Mouse (Mus musculus): ENCODE data around the gene Wnt10b. TPM values are rescaled to one million over a fixed set of nuclear protein-coding genes. Genes with fewer than 3 reads are reported as not detected.
"Not testable (repeated sequence)": the region's sequence is repeated elsewhere in the genome, so short reads cannot be mapped to it uniquely, and the experiment has no call there.

Wnt10b gene
- polyA plus RNA-seq, 1 experiment = 37.4 TPM

DNA sequence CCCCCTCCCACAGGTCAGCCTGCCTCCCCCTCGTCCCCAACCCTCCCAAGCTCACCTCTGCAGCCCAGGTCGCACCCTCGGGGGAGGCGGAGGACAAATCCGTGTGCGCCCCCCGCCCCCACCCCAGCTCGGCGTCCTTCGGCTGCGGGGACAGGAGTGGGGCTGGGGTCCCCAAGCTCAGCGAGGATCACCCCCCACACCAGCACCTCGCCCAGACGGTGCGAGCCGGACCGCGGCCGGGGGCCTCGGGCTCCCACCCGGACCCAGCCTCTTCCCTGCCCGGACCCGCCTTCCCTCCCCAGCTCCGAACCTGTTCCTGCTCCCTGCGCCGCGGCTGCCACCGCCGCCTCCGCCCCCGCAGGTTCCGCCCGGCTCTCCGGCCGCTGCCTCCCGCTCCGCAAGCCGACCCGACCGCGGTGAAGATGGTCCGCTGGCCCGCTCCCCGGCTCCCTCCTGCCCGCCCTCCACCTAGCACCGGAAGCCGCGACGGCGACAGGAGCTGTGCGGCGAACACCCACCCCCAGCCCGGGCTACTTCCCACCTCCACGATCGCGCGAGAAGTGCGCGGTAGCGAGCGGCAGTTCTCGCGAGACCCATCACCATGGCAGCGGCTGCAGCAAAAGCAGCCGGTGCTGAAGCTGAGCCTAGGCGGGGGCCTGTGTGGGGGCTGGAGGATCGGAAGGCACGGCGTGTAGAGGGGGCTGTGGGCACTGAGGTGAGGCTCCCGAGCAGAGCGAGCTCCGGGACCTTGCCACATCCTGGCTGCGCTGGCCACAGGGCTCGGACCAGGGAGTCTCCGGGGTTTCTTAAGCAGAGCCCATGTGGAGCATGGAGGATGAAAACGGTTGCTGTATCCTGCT lies 15.1 kb downstream of the Wnt10b start, which contains the start of gene Arf3:
Gene Arf3, minus strand, starts transcription at position 545 of the 860 bp plus-strand sequence.
- under 1% methylated on average over 68 of the region's 76 CpGs for WGBS
- TF ChIP-seq POLR2A (IDR thresholded peaks at IDR 0.05; ENCODE audit: borderline replicate concordance, extremely low read depth, low read depth, low read length) = peak; percentile 67
- TF ChIP-seq CTCF (IDR thresholded peaks at IDR 0.05; ENCODE audit: insufficient read depth, low read length) = no peak
- H3K4me3 ChIP-seq (replicated peaks; ENCODE audit: extremely low read depth, low read depth, low read length) = peak within 1 kb of the TSS; percentile 76
- peak; percentile 97 for DNase-seq
- peaks cover 6% of the 10 kb centered on the region for H3K4me1 ChIP-seq (ENCODE audit: control insufficient read depth, insufficient read depth, low read length)

DNA sequence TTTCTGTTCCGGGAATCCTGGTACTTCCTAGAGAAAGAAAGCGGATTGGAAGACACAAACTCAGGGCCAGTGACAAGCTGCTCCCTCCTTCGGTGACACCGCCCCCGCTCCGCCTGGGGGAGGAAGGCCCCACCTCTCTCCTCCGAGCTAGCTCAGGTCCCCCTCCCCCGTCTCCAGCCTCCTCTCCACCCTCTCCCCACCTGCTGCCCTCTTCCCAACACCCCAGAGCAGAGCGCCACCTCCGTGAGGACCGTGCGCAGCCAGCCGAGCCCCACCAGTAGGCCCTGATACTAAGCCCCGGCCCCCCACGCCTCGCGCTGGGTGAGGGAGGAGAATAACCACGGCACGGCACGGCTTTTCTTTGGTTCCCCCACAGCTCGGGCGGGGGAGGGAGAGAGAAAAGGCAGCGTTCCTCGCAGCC lies 15.7 kb downstream of the Wnt10b start:
- Histone ChIP-seq H3K4me1 (ENCODE audit: control insufficient read depth, insufficient read depth, low read length) (peaks cover 6% of the 10 kb centered on the region), H3K4me3 (replicated peaks; ENCODE audit: extremely low read depth, low read depth, low read length) (peak overlapping the region; percentile 76)
- under 1% methylated on average over 24 of the region's 24 CpGs for WGBS
- TF ChIP-seq CTCF (IDR thresholded peaks at IDR 0.05; ENCODE audit: insufficient read depth, low read length) (no peak), POLR2A (IDR thresholded peaks at IDR 0.05; ENCODE audit: borderline replicate concordance, extremely low read depth, low read depth, low read length) (0 out of 2 replicates have a peak, but pooled peaks have one; percentile 21)
- DNase-seq = peak; percentile 71

- H3K4me1 ChIP-seq (ENCODE audit: control insufficient read depth, insufficient read depth, low read length) = 0 out of 2 replicates have a peak, but pooled peaks cover 2% of the 10 kb centered on the region
- 89% methylated on average over 2 of the region's 2 CpGs for WGBS
- no peak for DNase-seq
- no peak for TF ChIP-seq POLR2A (IDR thresholded peaks at IDR 0.05; ENCODE audit: borderline replicate concordance, extremely low read depth, low read depth, low read length)
- TF ChIP-seq CTCF (IDR thresholded peaks at IDR 0.05; ENCODE audit: insufficient read depth, low read length) = no peak
- H3K4me3 ChIP-seq (replicated peaks; ENCODE audit: extremely low read depth, low read depth, low read length) = no peak overlapping the region
Observed at GRCm38 (mm10) chr15:98754125-98754524, 23.8 kb downstream of the Wnt10b start.

- no peak for TF ChIP-seq POLR2A (IDR thresholded peaks at IDR 0.05; ENCODE audit: borderline replicate concordance, extremely low read depth, low read depth, low read length)
- no peak for TF ChIP-seq CTCF (IDR thresholded peaks at IDR 0.05; ENCODE audit: insufficient read depth, low read length)
- H3K4me3 ChIP-seq (replicated peaks; ENCODE audit: extremely low read depth, low read depth, low read length) = no peak overlapping the region
- 0 out of 2 replicates have a peak, but pooled peaks cover 2% of the 10 kb centered on the region for H3K4me1 ChIP-seq (ENCODE audit: control insufficient read depth, insufficient read depth, low read length)
- 61% methylated on average over 8 of the region's 8 CpGs for WGBS
- no peak for DNase-seq
Observed at GRCm38 (mm10) chr15:98753021-98753423, 24.9 kb downstream of the Wnt10b start.

DNA sequence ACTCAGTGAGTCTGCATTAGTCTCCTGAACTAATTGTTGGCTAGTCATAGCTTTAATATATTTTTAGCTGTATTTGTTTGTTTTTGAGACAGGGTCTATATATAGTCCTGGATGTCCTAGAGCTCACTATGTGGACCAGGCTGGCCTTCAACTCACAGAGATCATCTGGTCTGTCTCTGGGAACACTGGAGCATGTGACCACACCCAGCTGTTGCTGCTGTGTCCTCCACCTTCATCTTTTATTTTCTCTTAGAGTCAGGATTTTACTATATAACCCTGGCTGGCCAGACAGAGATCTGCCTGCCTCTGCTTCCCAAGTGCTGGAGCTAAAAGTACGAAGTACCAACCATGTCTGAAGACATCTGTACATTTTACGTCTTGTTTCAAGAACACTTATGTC lies 28.9 kb downstream of the Wnt10b start:
- TF ChIP-seq POLR2A (IDR thresholded peaks at IDR 0.05; ENCODE audit: borderline replicate concordance, extremely low read depth, low read depth, low read length) = no peak
- TF ChIP-seq CTCF (IDR thresholded peaks at IDR 0.05; ENCODE audit: insufficient read depth, low read length) = no peak
- no peak overlapping the region for H3K4me3 ChIP-seq (replicated peaks; ENCODE audit: extremely low read depth, low read depth, low read length)
- 82% methylated on average over 2 of the region's 2 CpGs for WGBS
- H3K4me1 ChIP-seq (ENCODE audit: control insufficient read depth, insufficient read depth, low read length) = peaks cover 11% of the 10 kb centered on the region
- DNase-seq = no peak

GRCm38 (mm10) chr15:98747296-98747695 lies 30.7 kb downstream of the Wnt10b start:
- DNase-seq = no peak
- TF ChIP-seq POLR2A (IDR thresholded peaks at IDR 0.05; ENCODE audit: borderline replicate concordance, extremely low read depth, low read depth, low read length) (no peak), CTCF (IDR thresholded peaks at IDR 0.05; ENCODE audit: insufficient read depth, low read length) (no peak)
- H3K4me3 ChIP-seq (replicated peaks; ENCODE audit: extremely low read depth, low read depth, low read length) = no peak overlapping the region
- peaks cover 17% of the 10 kb centered on the region for H3K4me1 ChIP-seq (ENCODE audit: control insufficient read depth, insufficient read depth, low read length)
- 64% methylated on average over 6 of the region's 6 CpGs for WGBS

GRCm38 (mm10) chr15:98746344-98746965 lies 31.5 kb downstream of the Wnt10b start:
- Histone ChIP-seq H3K4me3 (replicated peaks; ENCODE audit: extremely low read depth, low read depth, low read length) (no peak overlapping the region), H3K4me1 (ENCODE audit: control insufficient read depth, insufficient read depth, low read length) (peaks cover 17% of the 10 kb centered on the region)
- no peak for DNase-seq
- 53% methylated on average over 10 of the region's 10 CpGs for WGBS
- TF ChIP-seq CTCF (IDR thresholded peaks at IDR 0.05; ENCODE audit: insufficient read depth, low read length) (no peak), POLR2A (IDR thresholded peaks at IDR 0.05; ENCODE audit: borderline replicate concordance, extremely low read depth, low read depth, low read length) (no peak)

- peaks cover 17% of the 10 kb centered on the region for H3K4me1 ChIP-seq (ENCODE audit: control insufficient read depth, insufficient read depth, low read length)
- DNase-seq; H3K4me3 ChIP-seq (replicated peaks; ENCODE audit: extremely low read depth, low read depth, low read length): not testable (repeated sequence)
- WGBS = 73% methylated on average over 3 of the region's 3 CpGs
Observed at GRCm38 (mm10) chr15:98743863-98744262, 34.1 kb downstream of the Wnt10b start.

DNA sequence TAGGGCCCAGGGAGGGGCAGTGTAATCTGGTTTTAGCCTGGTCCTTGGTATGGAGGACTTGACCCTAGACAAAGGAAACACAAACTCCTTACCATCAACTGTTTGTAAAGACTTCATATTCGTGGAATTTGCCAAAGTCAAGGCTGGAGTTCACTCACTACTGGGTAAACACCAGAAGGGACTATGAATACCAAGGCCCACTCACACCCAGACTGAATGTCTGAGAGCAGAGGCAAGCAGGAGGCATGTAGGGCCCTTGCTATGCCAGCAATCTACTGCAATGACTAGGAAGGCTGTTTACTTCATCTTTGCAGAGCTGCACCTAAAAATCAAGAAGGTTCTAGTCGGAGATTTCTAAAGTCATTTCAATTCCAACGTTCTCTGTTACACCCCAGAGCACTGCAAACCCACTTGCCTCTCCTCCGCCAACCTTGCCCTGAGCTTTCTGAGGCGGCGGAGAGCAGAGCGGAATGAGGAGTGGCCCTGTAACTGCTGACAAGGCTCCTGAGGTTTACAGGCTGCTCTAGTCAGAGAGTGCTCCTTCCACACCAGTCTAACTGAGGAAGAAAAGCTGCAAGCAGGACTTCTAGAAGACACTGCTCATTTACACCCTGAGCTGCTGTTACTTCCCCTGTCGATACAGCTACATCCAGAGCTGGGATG lies 35.1 kb downstream of the Wnt10b start:
- 73% methylated on average over 8 of the region's 8 CpGs for WGBS
- TF ChIP-seq CTCF (IDR thresholded peaks at IDR 0.05; ENCODE audit: insufficient read depth, low read length) (no peak), POLR2A (IDR thresholded peaks at IDR 0.05; ENCODE audit: borderline replicate concordance, extremely low read depth, low read depth, low read length) (no peak)
- Histone ChIP-seq H3K4me1 (ENCODE audit: control insufficient read depth, insufficient read depth, low read length) (peaks cover 17% of the 10 kb centered on the region), H3K4me3 (replicated peaks; ENCODE audit: extremely low read depth, low read depth, low read length) (no peak overlapping the region)
- DNase-seq = peak; percentile 42
